Mouse (Mus musculus) lung, adult 10 weeks (tissue): ENCODE measurements around the gene Boll. TPM values are rescaled to one million over a fixed set of nuclear protein-coding genes. Genes with fewer than 3 reads are reported as not detected.

Experiments used
- polyA plus RNA-seq: library from polyadenylated mRNA; stranded (reverse); fragments of 350-450 nt; fragmentation: Illumina TruSeq; extraction: RNeasy Lipid Tissue Mini Kit (QIAGEN cat#74804); gene quantifications from one replicate; pipeline ENCODE4 v1.2.3, GENCODE M21; 2014; ENCODE audit warnings: low read depth, low replicate concordance; ENCODE audit not compliant: insufficient read depth

The Boll gene
- polyA plus RNA-seq, result not detected

DNA sequence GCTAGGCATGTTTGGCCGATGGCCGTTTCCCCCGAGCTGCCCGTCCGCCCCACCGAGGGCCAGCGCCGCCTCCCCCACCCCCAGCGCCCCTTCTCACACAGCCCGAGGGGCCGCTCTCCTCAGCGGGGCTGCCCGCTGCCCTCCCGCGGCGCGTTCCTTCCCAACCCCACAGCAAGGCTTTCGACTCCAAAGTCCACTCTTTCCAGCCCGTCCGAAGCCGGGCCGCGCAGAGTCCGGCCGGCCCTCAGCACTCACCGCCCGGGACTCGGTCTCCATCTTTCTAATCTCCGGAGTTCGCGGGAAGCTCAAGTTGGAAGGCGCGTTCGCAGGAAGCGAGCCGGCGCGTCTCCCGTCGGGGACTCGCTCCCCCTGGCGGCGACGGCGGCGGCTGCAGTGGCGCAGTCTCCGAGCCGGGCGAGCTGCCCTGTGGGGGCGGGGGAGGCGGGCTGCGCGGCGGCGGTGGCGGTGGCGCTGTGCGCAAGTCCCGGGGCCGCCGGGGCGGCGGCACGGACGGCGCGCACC lies at the start of gene Boll:
Boll (minus strand) TSS at position 426 of the 522 bp plus-strand sequence.

DNA sequence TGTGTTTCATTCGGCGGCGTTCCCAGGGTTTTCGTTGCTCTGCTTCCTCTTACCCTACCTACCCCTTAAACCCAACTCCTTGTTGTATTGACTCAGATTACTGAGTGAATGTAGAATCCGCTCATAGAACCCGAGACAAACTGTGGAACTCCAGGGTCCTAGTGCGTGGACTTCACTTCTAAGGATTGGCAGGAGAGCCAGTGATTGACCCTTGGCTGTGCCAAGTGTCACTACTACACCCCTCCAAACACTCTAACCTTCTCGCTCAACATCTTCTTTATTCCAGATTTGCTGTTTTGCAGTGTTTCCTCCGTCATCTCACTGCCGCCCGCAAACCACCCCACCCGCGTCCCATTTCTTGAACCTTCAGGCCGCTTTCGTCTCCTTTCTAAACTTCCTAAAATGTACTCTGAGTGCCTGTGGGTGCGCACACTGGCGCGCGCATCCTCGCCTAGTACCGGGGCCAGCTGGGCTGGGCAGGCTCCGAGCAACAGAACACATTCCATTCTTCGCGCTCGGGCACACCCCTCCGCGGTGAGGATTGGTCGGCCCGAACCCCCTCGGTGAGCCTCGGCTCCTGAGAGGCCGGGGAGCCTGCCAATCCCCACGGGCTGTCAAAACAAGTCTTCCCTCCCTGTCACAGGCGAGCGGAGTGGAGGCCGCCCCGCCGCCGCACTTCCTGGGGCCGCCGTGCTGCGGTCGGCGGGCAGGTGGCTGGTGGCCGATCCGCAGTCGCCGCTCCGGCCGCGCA lies 42.2 kb upstream of the Boll start, which contains the start of gene Plcl1:
Plcl1 (plus strand) TSS at position 650 of the 751 bp plus-strand sequence.

DNA sequence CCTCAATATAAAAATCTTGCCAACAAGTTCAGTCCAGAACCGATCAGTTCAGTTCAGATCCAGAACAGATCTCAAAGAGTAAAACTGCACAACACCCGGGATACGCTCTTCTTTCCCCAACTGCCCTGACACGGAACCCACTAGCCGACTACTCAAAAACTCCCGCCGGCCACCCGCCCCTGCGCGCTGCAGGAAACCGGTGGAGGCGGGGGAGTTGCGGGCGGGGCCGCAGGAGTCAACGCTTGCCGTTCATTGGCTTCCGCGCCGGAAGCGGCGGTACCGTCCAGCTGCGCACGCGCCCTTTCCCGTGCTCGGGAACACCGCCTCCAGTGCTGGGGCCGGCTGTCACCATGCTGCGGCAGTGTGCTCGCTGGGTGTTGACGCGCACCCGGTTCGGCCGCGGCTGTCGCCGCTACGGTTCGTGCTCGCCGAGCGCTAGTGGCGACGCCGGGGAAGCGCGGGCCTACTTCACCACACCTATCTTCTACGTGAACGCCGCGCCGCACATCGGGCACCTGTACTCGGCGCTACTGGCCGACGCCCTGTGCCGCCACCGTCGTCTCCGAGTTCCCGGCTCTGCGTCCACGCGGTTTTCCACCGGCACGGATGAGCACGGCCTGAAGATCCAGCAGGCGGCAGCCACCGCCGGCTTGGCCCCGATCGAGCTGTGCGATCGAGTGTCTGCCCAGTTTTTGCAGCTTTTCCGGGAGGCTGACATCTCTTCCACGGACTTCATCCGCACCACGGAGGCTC lies 126.2 kb downstream of the Boll start, which contains the start of gene Mars2:
Mars2 (plus strand) TSS at position 288 of the 753 bp plus-strand sequence.

DNA sequence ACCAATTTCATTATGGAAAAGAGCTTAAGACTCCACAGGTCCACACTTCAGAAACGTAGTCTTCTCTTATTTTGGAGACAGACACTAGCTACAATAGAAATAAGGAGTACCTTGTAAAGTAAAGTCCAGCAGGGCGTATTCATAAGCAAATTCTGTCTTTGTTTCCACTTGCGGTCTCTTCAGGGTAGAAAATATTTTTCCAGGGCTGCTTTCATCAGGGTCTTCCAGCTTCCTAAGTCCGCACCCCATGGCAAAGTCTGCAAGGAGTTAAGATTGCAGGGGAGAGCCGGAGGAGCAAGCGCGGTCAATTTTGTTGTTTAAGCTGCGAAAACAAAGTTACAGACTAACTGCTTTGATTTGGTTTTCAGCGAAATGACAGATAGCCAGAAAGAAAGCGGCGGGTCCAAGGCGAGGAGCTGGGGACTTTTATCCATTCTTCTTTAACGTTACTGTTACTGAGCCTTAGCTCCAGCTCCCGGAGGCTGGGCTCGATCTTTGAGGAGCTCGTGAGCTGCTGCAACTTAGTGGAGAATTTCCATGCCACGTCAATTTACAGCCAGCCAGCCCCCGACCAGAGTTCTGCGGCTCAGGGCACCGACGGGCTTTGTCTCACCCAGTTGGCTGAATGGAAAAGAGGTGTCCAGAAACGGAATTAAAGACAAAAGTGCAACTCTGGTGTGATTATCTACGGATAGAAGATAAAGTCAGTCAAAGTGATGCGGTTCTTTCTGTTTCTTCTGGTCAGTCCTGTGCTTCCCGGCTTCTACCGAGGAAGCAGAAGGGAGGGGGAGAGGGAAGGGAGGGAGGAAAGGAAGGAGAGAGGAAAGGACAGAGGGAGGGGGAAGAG lies 137.0 kb downstream of the Boll start, which contains the start of gene Rftn2:
Rftn2 (minus strand) TSS at position 772 of the 847 bp plus-strand sequence.

Other genes starting within 250 kb of the Boll start
- 40.1 TPM for gene Mob4, start 232.2 kb downstream of the Boll start, polyA plus RNA-seq
- 13.3 TPM for gene Rftn2, start 136.7 kb downstream of the Boll start, polyA plus RNA-seq
- 0.95 TPM for gene Mars2, start 126.3 kb downstream of the Boll start, polyA plus RNA-seq
- gene Plcl1, start 42.5 kb upstream of the Boll start, polyA plus RNA-seq, result 2.3 TPM